Mouse (Mus musculus): ENCODE results near the gene Gm12886.

The Gm12886 gene

GRCm38 (mm10) chr4:121422999-121423398, at the start of gene Gm12886:
Gm12886 (minus strand) TSS chr4:121423099.
- CTCF ChIA-PET: no interaction called here
